Mouse (Mus musculus): ENCODE results near the gene Pkdcc.

The Pkdcc gene

DNA sequence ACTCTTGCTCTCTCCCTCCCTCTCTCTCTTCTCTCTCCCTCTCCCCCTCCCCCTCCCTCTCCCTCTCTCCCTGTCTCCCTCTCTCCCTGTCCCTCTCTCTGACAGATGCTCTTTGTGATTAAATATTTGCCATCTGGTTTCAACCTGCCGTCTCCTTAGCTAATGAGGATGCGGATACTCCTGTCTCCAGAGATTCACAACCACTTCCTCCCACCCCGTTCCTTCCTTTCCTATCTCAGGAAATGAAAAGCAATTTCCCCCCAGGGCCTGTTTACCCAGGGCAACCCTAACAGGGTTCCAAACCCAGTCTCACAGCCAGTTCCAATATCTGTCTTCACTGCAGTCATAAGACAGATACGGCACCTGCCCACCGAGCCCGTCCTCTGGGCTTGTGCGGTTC lies 31.0 kb downstream of the Pkdcc start:
- DNase-seq (ENCODE audit: low spot score), result no peak

DNA sequence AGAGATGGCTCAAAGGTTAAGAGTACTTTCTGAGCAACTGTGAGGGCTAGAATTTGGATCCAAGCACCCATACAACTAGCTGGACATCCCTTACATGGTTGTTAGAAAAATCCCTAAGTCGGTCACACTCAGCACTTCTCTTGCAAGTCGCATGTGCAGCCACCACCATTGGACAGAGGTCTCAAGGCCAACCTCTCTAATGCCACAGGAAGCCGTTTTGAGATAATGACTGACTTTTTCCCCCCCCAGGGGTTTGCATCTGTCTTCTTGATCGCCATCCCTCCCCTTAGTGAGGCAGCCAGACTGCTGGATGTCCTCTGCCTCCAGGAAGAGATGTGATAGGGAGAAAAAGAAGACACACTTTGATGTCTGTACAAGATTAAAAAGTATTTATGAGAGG lies 32.1 kb downstream of the Pkdcc start:
- DNase-seq (ENCODE audit: low spot score), result no peak

DNA sequence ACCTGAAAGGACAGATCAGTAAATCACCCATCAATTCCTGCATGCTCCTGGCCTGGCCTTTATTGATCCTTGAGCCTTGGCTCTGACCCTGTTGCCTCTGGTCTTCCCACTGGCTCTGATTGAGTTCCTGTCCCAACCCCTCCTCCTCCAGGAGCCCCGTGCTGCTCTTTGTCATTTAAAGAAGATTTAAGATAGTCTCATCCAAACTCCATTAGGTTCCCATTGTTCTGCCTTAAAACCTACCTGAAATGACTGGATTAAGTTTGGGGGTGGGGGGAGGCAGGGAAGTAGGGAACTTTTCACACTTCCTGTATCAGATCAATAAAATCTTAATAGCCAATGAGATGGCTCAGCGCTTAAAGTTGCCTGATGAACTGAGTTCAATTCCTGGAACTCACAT lies 33.4 kb downstream of the Pkdcc start:
- no peak for DNase-seq (ENCODE audit: low spot score)

DNA sequence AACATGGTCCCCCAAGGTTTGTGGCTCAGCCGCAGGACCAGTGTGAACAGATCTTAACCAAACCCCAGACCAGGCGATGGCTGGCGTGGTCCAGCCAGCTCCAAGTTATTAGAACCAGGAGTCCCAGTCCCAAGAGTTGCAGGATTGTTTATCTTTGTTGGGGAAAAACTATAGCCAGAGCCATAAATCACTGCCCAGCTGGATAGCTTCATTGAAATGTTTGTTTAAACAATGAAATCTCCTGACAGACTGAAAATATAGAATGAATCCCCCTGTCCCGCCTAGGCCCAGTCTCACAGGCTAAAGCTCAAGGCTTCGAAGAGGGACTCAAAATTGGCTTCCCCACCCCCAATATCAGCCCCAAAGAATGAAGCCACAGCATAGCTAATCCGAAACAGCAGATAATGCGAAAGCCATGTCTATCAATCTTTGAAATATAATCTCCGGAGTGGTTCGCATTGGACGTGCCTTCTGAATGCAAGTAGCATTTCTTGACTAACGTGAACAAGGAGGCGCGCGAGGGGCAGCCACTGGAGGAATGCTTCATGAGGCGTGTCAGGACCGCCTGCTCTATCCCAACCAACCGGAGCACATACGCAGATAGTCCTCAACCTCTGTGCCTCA lies 35.9 kb downstream of the Pkdcc start:
- DNase-seq (ENCODE audit: low spot score), result no peak

DNA sequence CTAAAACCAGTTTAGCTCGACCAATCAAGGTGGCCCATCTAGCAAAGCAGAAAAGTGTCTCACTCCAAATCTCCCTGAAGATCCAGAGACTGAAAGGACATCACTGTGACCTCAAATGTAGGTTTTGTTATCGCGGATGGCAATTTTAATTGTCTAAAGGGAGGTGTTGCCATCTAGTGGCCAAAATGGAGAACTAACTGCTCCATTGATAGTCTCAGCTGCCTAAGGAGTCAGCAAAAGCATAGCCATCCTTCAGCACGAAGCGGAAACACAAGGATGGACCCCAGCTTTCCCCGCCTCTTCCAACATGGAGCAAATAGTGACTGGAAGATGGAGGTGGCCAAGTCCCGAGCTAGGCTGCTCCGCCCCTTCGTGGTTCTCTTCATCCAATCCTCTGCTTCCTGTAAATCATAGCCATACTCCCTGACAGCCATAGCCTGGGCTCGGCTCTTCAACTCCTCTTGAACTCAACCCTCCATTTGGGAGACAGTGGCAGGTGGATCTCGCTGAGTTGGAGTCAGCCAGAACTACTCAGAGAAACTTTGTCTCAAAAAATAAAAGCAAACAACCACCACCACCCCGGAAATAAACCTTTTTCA lies 38.1 kb downstream of the Pkdcc start:
- DNase-seq (ENCODE audit: low spot score), result peak; percentile 88

DNA sequence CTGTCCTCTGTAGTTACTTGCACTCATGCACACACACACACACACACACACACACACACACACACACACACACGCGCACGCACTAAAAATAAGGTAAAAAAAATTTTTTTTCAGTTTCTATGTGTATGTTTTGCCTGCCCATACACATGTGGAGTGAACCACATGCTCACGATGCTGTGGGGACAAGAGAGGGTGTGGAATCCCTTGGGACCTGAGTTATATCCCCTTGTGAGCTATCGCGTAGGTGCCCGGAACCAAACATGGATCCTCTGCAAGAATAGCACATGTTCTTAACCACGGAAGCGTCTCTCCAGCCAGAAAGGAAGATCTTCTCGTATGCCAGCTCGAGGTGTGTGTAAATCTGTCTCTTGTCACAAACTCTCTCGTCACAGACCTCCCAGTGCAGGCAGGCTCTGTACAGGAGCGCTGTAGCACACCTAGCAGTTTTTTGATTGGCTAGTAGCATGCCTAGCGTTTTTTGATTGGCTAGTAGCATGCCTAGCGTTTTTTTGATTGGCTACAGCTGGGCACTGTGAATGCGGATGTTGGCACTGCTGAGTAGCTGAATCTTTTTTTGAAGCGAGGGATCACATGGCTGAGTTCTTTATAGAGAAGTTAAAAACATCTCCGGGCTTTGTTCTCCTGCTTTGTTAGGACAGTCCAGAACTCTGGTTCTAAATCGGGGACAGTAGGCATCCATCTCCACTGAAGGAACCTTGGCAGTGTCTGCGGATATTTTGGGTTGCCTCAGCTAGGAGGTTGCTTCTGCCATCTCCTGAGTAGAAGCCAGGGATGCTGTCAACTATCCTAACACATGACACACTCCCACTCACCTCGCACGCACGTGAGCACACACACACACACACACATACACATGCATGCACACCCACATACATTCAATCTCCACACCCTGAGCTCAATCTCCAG lies 52.4 kb downstream of the Pkdcc start:
- DNase-seq (ENCODE audit: low spot score), result peak; percentile 66

DNA sequence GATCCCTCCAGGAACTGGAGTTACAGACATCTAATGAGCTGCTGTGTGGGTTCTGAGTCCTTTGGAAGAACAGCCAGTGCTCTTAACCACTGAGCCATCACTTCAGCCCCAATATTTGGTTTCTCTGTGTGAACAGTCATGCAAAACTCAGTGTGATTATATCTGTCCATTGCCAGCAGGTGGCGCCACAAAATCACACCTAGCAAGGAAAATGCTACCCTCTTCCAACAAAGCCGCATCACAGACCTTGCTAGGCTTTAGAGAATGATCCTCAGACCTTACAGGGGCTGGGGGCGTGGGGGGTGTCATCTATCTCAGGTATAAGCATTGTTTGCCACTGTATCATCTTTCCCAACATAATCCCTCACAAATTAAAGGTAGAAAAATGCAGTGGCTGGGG lies 56.4 kb downstream of the Pkdcc start:
- DNase-seq (ENCODE audit: low spot score), result peak; percentile 87

DNA sequence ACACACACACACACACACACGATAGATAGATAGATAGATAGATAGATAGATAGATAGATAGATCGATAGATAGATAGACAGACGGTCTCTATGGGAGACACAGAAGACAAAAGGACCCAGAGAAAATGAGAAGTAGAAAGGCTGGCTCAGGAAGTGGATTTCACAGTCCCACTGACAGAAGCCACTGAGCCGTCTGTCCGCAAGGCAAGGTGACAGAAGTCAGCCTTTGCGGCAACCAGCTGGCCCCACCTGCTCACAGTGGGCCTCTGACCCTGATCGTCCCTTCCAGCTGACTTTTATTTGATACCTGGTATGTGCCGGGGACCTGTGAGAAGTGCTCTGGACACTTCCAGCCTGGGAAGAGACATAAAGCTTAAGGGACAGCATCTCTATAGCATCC lies 57.5 kb downstream of the Pkdcc start:
- DNase-seq (ENCODE audit: low spot score), result no peak

DNA sequence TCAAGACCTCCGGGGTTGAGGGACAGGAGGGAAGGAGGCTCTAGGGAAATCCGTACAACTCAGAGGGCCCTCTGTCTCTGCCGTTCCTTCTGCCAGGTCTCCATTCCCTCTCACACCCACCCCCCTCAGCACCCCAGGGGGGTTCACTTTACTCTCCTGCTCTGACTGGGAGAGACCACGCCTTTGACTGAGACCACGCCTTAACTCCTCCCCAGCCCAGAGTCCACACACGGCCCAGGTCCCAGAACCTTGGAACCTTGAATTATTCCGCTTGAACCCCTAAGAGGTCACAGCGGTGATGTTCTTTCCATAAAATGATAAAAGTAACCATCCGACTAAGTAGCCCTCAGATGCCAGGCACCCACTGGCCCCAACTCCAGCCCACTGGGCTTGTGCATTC lies 58.5 kb downstream of the Pkdcc start:
- DNase-seq (ENCODE audit: low spot score), result no peak

DNA sequence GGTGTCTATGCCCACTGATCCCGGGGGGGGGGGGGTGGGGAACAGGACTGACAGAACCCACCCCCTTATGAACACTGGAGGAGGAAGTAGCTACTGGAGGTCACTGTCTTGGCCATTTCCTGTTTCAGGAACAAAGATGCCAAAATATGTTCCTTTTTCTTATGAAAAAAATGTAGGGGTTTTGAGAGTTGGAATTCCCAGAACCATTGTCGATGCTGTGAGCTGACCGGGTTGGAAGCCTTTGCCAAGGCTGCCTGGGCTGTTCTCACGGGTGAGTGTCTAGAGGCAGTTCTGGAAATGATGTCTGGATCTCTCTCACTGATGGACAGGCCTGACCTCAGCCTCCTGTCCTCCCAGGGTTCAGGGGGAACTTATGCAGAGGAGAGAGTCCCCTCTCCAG lies 59.0 kb downstream of the Pkdcc start:
- DNase-seq (ENCODE audit: low spot score), result no peak

All from retina, embryonic 14.5 days (tissue).